Mouse (Mus musculus): ENCODE data around the gene Tanc2. TPM values are rescaled to one million over a fixed set of nuclear protein-coding genes. Genes with fewer than 3 reads are reported as not detected.

Gene Tanc2
- polyA plus RNA-seq, 1 experiment from 2014 or later, result 31.3 TPM

DNA sequence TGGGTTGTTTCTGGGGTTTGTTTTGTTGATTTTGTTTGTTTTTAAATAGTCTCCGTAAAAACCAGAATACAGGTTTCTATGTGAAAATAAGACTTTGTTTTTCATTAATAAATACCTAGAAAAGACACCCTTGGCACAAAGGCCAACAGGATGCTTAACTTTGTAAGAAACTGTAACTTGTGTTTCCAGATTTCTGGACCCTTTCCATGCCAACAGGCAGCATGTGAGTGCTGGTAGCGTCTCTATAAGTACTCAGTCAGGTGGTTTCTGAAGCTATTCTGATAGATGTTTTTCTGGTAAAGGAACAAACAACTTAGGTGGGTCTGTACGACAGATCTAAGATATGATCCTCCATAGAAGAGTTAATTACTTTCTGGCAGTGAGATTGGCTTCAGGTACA is 26.2 kb upstream of the Tanc2 start:
- Histone ChIP-seq H3K4me2 (replicated peaks) (no peak overlapping the region), H3K9me3 (no peaks in the 10 kb centered on the region), H3K27me3 (no peaks in the 10 kb centered on the region), H3K4me3 (replicated peaks) (no peak overlapping the region), H3K36me3 (no peaks in the 10 kb centered on the region), H3K4me1 (replicated peaks) (no peaks in the 10 kb centered on the region), H3K9ac (replicated peaks) (no peak overlapping the region), H3K27ac (no peak overlapping the region)
- ATAC-seq, result no peak
- 89% methylated on average over 3 of the region's 3 CpGs for WGBS

DNA sequence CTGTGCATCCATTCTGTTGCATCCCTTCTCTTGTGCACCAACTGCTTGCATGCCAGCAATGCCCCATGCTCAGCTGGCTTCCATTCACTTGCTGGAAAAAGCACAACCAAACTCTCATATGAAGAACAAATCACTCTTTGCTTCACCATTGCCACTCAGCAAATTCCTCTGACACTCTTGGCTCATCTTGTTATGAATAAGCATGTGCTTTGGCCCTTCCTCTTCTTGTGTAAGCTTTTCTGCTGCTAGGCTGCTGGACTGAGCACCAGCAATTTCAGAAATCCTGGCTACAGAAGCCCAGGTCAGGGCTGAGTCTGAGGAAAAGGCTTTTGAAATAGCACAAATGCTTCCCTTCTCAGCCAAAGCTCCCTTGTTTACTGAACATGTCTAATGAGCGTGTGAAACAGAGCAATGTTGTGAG is 22.6 kb upstream of the Tanc2 start:
- no peak for ATAC-seq
- 75% methylated on average over 1 of the region's 1 CpGs for WGBS
- Histone ChIP-seq H3K27me3 (no peaks in the 10 kb centered on the region), H3K27ac (peak overlapping the region; percentile 4; the same call in 1 of the 2 replicates), H3K4me1 (replicated peaks) (no peaks in the 10 kb centered on the region), H3K4me2 (replicated peaks) (no peak overlapping the region), H3K4me3 (replicated peaks) (no peak overlapping the region), H3K9me3 (no peaks in the 10 kb centered on the region), H3K9ac (replicated peaks) (no peak overlapping the region), H3K36me3 (no peaks in the 10 kb centered on the region)

DNA sequence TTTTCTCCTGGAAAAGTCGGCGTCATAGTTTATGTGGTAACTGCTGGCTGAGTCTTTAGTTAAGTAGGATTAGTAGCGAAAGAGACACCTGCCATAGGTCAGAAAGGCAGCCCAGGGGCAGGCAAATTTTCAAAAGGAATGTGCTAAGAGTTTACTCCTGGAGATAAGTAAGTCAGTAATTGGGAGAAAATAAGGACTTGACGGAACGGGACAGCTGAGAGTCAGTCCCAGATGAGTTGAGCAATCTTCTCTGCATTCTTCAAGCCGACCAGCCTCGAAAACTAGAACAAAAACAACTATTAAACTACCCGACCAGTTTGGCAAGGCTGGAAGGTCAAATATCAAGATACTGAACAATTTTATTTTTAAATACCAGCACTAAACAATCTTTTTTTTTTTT is 17.8 kb upstream of the Tanc2 start:
- Histone ChIP-seq H3K27me3 (no peaks in the 10 kb centered on the region), H3K4me3 (replicated peaks) (no peak overlapping the region), H3K9me3 (no peaks in the 10 kb centered on the region), H3K9ac (replicated peaks) (no peak overlapping the region), H3K4me2 (replicated peaks) (no peak overlapping the region), H3K4me1 (replicated peaks) (no peaks in the 10 kb centered on the region), H3K27ac (no peak overlapping the region), H3K36me3 (no peaks in the 10 kb centered on the region)
- ATAC-seq, result no peak
- 73% methylated on average over 8 of the region's 8 CpGs for WGBS

DNA sequence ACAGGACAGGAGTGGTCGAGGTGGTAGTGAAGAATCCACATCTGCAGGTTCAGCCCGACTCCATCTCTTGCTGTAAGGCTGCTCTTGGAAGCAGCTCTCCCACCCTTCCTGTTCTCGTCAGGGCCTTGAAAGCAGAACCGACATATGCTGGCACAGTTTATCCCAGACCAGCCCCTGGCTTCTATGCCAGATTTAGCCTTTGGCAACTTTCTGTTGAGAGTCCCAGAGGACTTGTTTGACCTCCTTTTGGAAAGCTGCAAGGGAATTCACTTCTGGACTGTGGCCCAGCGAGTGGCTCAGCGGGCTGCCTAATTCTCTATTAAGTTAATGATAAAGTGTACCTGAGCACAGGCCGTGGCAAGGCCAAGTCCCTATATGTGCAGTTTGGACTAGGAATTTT is 15.5 kb upstream of the Tanc2 start:
- Histone ChIP-seq H3K9me3 (no peaks in the 10 kb centered on the region), H3K4me2 (replicated peaks) (no peak overlapping the region), H3K27ac (no peak overlapping the region), H3K4me1 (replicated peaks) (no peaks in the 10 kb centered on the region), H3K27me3 (no peaks in the 10 kb centered on the region), H3K4me3 (replicated peaks) (no peak overlapping the region), H3K36me3 (no peaks in the 10 kb centered on the region), H3K9ac (replicated peaks) (no peak overlapping the region)
- WGBS, result 77% methylated on average over 7 of the region's 7 CpGs
- ATAC-seq, result no peak

DNA sequence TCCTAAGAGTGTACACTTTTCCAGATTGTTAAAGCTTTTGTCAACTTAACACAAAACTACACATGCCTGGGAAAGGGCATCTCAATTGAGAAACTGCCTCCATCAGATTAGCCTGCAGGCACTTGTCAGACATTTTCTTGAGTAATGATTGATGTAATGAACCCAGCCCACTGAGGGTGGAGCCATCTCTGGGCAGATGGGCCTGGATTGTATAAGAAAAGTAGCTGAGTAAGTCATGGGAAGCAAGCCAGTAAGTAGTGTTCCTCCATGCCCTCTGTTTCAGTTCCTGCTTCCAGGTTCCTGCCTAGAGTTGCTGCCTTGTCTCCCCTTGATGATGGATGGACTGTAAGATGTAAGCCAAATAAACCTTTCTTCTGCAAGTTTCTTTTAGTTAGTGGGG is 12.6 kb upstream of the Tanc2 start:
- H3K9ac ChIP-seq (replicated peaks), result no peak overlapping the region
- no peak overlapping the region for H3K27ac ChIP-seq
- no peaks in the 10 kb centered on the region for H3K4me1 ChIP-seq (replicated peaks)
- no peak overlapping the region for H3K4me2 ChIP-seq (replicated peaks)
- H3K9me3 ChIP-seq, result peaks cover 5% of the 10 kb centered on the region
- H3K4me3 ChIP-seq (replicated peaks), result no peak overlapping the region
- no peaks in the 10 kb centered on the region for H3K36me3 ChIP-seq
- no peaks in the 10 kb centered on the region for H3K27me3 ChIP-seq
- ATAC-seq, result no peak

DNA sequence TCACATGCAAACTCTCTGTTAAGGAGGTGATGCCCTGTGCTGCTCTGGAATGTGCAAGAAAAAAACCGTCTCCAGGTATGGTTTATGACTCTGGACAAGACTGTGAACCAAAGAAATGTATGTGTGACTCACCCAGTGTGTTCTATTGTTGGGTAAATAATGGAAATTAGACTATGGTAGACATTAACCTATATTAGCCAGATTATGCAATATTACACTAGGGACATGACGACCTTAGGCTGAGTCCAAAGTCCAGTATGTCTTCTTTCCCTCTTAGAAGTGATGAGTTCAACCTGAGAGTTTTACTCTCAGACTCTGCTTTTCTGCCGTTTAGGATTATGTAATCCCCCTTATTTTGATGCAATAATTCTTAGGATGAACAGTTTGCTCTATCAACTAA is 7.8 kb upstream of the Tanc2 start:
- 86% methylated on average over 3 of the region's 3 CpGs for WGBS

DNA sequence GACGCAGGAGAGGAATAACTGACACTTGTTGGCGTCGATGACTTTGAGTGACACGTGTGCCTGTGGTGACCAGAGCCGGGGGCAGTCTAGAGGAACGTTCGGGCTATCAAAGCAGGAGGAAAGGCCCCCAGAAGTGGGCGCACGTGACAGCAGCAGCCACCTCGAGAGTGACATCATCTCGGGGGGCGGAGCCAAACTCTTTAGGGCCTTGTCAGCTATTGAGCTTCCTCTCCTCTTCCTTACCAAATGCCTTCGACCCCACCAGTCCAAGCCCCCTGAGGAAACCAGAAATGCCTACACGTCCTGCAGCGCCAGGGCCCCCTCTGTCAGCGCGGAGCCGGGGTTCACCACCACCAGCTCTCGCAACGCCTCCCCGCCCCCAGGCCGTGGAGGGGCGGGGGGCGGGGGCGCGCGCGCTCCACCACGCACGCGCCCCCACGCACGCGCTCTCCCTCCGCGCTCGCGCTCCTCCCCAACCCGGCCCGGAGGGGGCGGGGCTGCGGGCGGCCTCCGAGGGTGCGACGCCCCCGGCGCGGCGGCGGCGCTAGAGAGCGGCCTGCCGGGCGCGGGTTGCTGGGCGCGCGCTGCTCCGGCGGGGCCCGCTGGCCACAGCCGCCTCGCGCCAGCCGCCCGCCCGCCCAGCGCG is 432 bp upstream of the Tanc2 start:
- H3K36me3 ChIP-seq, result no peaks in the 10 kb centered on the region
- H3K4me2 ChIP-seq (replicated peaks), result peak overlapping the region; percentile 64
- WGBS, result under 1% methylated on average over 37 of the region's 70 CpGs
- peak overlapping the region; percentile 91 for H3K9ac ChIP-seq (replicated peaks)
- peak overlapping the region; percentile 96 for H3K27ac ChIP-seq
- H3K4me1 ChIP-seq (replicated peaks), result 0 out of 2 replicates have a peak, but pooled peaks cover 6% of the 10 kb centered on the region
- H3K9me3 ChIP-seq, result no peaks in the 10 kb centered on the region
- no peaks in the 10 kb centered on the region for H3K27me3 ChIP-seq
- peak; percentile 95 for ATAC-seq
- peak overlapping the region; percentile 81 for H3K4me3 ChIP-seq (replicated peaks)

More for the DNA sequence above, 7.8 kb upstream of the Tanc2 start:
- Histone ChIP-seq H3K36me3 (no peaks in the 10 kb centered on the region), H3K4me2 (replicated peaks) (no peak overlapping the region), H3K4me1 (replicated peaks) (no peaks in the 10 kb centered on the region), H3K4me3 (replicated peaks) (no peak overlapping the region), H3K27ac (no peak overlapping the region), H3K27me3 (no peaks in the 10 kb centered on the region), H3K9ac (replicated peaks) (no peak overlapping the region), H3K9me3 (peaks cover 5% of the 10 kb centered on the region)
- ATAC-seq, result no peak

DNA sequence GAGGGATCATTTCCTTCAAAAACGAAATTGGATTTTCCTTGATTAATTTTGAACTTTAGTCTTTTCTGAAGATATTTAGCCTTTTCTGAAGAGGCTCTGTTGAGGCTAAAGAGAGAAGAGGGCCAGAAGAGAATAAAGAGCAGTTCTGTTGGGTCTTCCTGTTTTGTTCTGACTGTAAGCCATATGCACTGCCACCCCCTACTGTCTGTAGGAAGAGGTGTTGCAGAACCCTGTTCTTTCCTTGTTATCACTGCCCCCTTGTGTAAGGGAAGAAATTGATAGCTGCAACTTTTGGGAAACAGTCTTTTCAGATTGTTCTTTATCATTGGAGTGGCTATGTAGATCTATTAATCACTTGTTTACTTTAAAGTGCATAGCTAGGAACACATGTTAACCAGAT is 2.1 kb downstream of the Tanc2 start:
- Histone ChIP-seq H3K27me3 (no peaks in the 10 kb centered on the region), H3K36me3 (no peaks in the 10 kb centered on the region), H3K27ac (no peak overlapping the region), H3K4me2 (replicated peaks) (peak overlapping the region; percentile 15), H3K4me1 (replicated peaks) (0 out of 2 replicates have a peak, but pooled peaks cover 6% of the 10 kb centered on the region), H3K9me3 (no peaks in the 10 kb centered on the region), H3K4me3 (replicated peaks) (peak overlapping the region; percentile 81), H3K9ac (replicated peaks) (no peak overlapping the region)
- WGBS, result 44% methylated on average over 1 of the region's 1 CpGs
- no peak for ATAC-seq

DNA sequence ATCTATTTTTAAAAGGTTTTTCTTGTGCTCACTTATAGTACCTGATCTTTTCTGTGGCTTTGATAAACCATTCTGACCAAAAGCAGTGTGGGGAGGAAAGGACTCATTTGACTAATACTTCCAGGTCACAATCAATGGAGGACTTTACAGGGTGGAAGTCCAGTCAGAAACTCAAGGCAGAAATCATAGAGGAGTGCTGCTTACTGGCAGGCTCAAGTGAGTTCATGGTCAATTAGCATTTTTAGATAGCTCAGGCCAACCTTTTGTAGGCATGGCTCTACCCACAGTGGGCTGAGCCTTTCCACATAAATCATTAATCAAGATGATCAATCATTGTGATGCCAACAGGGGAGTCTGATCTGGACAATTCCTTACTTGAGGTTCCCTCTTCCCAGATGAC is 12.4 kb downstream of the Tanc2 start:
- ATAC-seq, result no peak
- H3K9ac ChIP-seq (replicated peaks), result no peak overlapping the region
- no peaks in the 10 kb centered on the region for H3K9me3 ChIP-seq
- no peaks in the 10 kb centered on the region for H3K4me1 ChIP-seq (replicated peaks)
- H3K27ac ChIP-seq, result no peak overlapping the region
- H3K27me3 ChIP-seq, result no peaks in the 10 kb centered on the region
- no peaks in the 10 kb centered on the region for H3K36me3 ChIP-seq
- H3K4me3 ChIP-seq (replicated peaks), result no peak overlapping the region
- no peak overlapping the region for H3K4me2 ChIP-seq (replicated peaks)

DNA sequence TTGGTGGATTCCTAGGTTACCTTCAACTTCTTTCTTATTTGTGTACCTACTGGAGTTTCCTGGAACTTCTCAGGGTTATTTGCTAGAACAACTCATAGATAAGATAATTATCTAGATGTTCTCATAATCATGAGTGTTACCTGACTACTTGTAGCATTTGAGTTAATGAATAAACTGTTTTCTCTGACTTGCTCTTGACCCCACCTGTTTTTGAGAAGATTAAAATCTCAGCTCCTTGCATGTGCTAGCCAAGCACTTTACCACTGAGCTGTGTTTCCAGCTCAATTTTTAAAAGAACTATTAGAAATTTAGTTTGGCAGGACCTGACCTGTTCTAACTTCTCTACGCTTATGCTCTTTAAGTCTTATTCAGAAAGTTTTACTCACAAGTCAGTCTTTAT is 36.4 kb downstream of the Tanc2 start:
- Histone ChIP-seq H3K4me2 (replicated peaks) (no peak overlapping the region), H3K9me3 (no peaks in the 10 kb centered on the region), H3K27me3 (no peaks in the 10 kb centered on the region), H3K9ac (replicated peaks) (no peak overlapping the region), H3K27ac (no peak overlapping the region), H3K4me3 (replicated peaks) (no peak overlapping the region), H3K36me3 (no peaks in the 10 kb centered on the region), H3K4me1 (replicated peaks) (no peaks in the 10 kb centered on the region)
- ATAC-seq, result no peak
- 96% methylated on average over 1 of the region's 1 CpGs for WGBS

DNA sequence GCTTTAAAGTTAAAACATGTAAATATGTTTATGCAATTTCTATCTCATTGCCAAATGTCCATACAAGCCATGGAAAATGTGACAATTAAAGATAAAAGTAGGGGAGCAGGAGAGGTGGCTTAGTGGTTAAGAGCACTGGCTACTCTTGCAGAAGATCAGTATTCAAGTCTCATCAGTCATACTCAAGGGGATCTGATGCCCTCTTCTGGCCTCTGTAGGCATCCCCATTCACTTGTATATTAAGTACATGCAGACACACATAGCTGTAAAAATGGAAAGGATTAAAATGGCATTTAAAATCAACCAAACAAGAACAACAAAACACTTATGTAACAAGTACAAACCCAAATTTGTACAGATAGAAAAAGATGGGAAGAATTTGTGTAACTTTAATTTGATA is 54.2 kb downstream of the Tanc2 start:
- no peak overlapping the region for H3K4me2 ChIP-seq (replicated peaks)
- ATAC-seq, result no peak
- H3K27me3 ChIP-seq, result no peaks in the 10 kb centered on the region
- no peaks in the 10 kb centered on the region for H3K36me3 ChIP-seq
- no peaks in the 10 kb centered on the region for H3K9me3 ChIP-seq
- no peaks in the 10 kb centered on the region for H3K4me1 ChIP-seq (replicated peaks)
- no peak overlapping the region for H3K9ac ChIP-seq (replicated peaks)
- H3K27ac ChIP-seq, result no peak overlapping the region
- no peak overlapping the region for H3K4me3 ChIP-seq (replicated peaks)

DNA sequence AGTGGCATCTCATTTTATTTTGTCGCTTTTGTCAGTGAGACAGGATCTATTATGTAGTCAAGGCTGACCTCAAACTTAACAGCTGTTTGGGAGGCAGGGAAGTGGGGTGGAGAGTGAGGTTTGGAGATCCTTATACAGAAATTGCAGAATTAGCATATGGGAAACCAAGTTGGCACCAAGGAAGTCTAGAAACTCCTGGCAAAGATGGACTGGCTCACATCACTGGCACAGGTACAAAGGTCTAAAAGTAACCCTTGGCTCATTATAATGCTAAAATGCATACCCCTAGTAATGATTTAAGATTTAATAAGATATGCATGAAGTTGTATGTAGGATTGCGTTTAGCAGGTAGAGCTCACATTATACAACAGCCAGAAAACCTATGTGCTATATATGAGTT is 58.2 kb downstream of the Tanc2 start:
- Histone ChIP-seq H3K36me3 (no peaks in the 10 kb centered on the region), H3K4me1 (replicated peaks) (no peaks in the 10 kb centered on the region), H3K4me3 (replicated peaks) (no peak overlapping the region), H3K9ac (replicated peaks) (no peak overlapping the region), H3K4me2 (replicated peaks) (no peak overlapping the region), H3K27ac (no peak overlapping the region), H3K9me3 (no peaks in the 10 kb centered on the region), H3K27me3 (no peaks in the 10 kb centered on the region)
- ATAC-seq, result no peak
- 92% methylated on average over 2 of the region's 2 CpGs for WGBS

DNA sequence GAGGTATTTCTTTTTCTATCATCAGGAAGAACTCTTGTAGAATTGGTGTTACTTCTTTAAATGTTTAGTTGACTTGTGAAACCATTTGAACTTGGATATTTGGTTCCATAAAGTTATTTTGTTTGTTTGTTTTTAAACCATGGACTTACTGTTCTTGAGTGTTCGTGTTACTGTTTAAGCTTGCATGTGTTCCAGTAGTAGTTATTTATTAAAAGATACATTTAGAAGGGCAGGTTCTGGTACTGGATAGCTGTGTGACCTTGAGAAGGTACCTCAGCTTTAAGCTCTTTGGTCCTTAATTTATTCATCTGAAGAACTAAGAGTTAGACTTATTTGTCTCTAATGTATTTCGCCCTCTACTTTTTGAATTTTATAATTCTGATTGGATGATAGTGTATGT is 64.8 kb downstream of the Tanc2 start:
- Histone ChIP-seq H3K4me2 (replicated peaks) (no peak overlapping the region), H3K27ac (no peak overlapping the region), H3K27me3 (no peaks in the 10 kb centered on the region), H3K4me1 (replicated peaks) (0 out of 2 replicates have a peak, but pooled peaks cover 3% of the 10 kb centered on the region), H3K9ac (replicated peaks) (no peak overlapping the region), H3K9me3 (no peaks in the 10 kb centered on the region), H3K4me3 (replicated peaks) (no peak overlapping the region), H3K36me3 (no peaks in the 10 kb centered on the region)
- no peak for ATAC-seq
- 85% methylated on average over 2 of the region's 2 CpGs for WGBS

Measured in midbrain, embryonic 13.5 days (tissue).